Mouse (Mus musculus) bone marrow, adult 2 months (tissue): ENCODE data around the gene Taok3. TPM values are rescaled to one million over a fixed set of nuclear protein-coding genes. Genes with fewer than 3 reads are reported as not detected.
A peak's percentile ranks its signal among the peaks of the same experiment; 100 is the strongest.

Experiments used
- H3K27ac ChIP-seq: fragments of 200-500 bp; 2 replicates; pipeline ENCODE4 v1.5.1; 2012; ENCODE audit warnings: low read depth, mild to moderate bottlenecking, control low read depth, inconsistent platforms, low read length; ENCODE audit not compliant: control insufficient read depth, poor library complexity, insufficient read depth
- H3K4me1 ChIP-seq: fragments of 200-500 bp; 2 replicates; pipeline ENCODE4 v1.6.1; 2011; ENCODE audit warnings: low read length; ENCODE audit not compliant: control insufficient read depth, insufficient read depth
- H3K4me3 ChIP-seq: fragments of 200-500 bp; replicated peaks from 2 replicates; pipeline ENCODE3; 2011; ENCODE audit warnings: mild to moderate bottlenecking, low read depth, low read length, control low read depth; ENCODE audit not compliant: control insufficient read depth
- CTCF ChIP-seq: fragments of 200-500 bp; IDR thresholded peaks from 2 replicates; pipeline ENCODE4 v1.5.1; 2011; ENCODE audit warnings: low read length, control low read depth; ENCODE audit not compliant: control insufficient read depth, insufficient read depth
- POLR2A ChIP-seq: fragments of 200-500 bp; IDR thresholded peaks from 2 replicates; pipeline ENCODE4 v1.6.1; 2011; ENCODE audit warnings: low read depth, mild to moderate bottlenecking, control low read depth, low read length, borderline replicate concordance; ENCODE audit not compliant: control insufficient read depth
- WGBS: fragments of 180-500 bp; shearing (Covaris S2); methylation state at CpG from one replicate; pipeline ENCODE4 v1.1.7; 2018; 5-methylcytosine and 5-hydroxymethylcytosine counted together
- polyA plus RNA-seq: library from polyadenylated mRNA; stranded (reverse); fragments of >200 nt; gene quantifications from 2 replicates; pipeline ENCODE4 v1.2.4, GENCODE M21; 2011; ENCODE audit warnings: low replicate concordance; ENCODE audit not compliant: missing spikeins, insufficient read depth, insufficient read length

The Taok3 gene
- polyA plus RNA-seq, 1 experiment: 47.6 TPM

DNA sequence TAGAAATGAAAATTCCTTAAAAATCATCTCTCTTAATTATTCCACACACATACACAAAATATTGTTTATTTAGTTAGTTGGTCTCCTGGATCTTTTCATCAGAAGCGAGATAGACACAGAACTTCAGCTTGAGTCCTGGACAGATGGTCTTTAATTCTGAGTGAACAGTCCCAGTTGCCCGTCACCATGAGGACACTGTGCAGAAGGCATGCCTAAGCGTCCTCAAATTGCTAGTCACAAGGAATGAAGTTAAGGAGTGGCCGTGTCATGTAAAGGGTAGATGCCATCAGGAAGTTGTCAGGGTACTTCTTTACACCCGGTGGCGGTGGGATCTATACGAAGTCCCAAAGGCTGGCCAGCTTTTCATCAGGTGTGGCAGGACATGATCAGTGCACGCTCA, 19.9 kb downstream of the Taok3 start:
- WGBS: 73% methylated on average over 8 of the region's 8 CpGs
- Histone ChIP-seq H3K27ac (no peak overlapping the region), H3K4me1 (peaks cover 28% of the 10 kb centered on the region), H3K4me3 (no peak overlapping the region)
- TF ChIP-seq CTCF (no peak), POLR2A (no peak)

DNA sequence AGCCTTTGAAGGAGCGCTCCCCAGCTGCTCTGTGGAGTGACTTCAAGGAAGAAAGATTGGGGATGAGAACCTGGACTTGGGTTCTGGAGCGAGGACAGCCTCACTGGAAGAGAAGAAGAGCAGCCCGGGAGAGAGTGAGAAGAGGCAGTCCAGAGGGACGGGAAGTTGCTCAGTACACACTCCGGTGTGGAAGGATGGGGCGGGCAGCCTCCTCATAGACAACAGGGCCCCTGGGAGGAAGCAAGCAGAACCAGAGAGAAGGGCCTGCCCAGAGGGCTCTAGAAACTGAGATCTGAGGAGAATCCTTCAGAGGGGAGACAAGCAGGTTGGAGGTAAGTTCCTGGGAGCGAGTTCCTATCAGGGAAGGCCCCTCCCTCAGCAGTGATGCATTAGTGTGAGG, 20.4 kb downstream of the Taok3 start:
- peaks cover 28% of the 10 kb centered on the region for H3K4me1 ChIP-seq
- H3K4me3 ChIP-seq: no peak overlapping the region
- TF ChIP-seq CTCF (no peak), POLR2A (no peak)
- 33% methylated on average over 7 of the region's 7 CpGs for WGBS
- peak overlapping the region; percentile 26 for H3K27ac ChIP-seq

DNA sequence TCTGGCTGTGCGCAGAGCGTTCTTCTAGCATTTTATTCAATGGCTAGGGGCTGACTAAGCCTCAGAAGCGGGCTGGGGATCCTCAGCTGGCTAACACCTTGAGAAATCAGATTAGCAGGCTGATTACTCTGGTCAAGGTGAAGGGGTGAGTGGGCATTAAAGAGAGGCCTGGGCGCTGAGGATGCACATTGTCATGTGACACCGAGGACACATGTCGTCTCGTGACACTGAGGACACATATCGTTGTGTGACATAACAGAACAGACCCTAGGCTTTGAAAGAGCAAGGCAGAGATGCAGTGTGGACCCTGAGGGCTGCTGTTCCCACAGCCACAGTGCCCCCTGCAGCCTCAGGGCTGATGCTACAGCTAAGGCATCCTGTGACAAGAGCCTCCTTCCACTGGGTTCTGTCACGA, 23.8 kb downstream of the Taok3 start:
- no peak overlapping the region for H3K27ac ChIP-seq
- peaks cover 14% of the 10 kb centered on the region; the same call in 1 of the 2 replicates for H3K4me1 ChIP-seq
- TF ChIP-seq POLR2A: no peak
- peak; percentile 81 for TF ChIP-seq CTCF
- H3K4me3 ChIP-seq: no peak overlapping the region
- 54% methylated on average over 9 of the region's 9 CpGs for WGBS

DNA sequence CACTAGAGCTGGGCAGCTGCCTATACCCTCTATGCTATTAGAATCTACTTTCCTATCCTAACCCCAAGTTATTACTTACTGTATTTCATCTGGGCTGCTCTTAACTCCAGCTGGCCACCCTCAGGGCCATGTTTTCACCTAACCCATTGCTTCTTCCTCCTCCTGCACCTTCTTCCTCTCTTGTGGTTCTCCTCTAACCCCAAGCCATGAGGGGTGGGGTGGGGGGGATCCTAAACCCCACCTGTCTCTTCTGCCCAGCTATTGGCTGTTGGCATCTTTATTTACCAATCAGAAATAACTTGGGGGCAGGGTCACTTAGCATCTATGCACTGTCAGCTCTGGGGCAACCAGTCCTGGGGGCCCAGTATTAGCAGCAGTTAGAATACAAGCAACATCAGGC, 26.2 kb downstream of the Taok3 start:
- H3K27ac ChIP-seq: no peak overlapping the region
- TF ChIP-seq CTCF (no peak), POLR2A (no peak)
- H3K4me1 ChIP-seq: peaks cover 10% of the 10 kb centered on the region
- H3K4me3 ChIP-seq: no peak overlapping the region

DNA sequence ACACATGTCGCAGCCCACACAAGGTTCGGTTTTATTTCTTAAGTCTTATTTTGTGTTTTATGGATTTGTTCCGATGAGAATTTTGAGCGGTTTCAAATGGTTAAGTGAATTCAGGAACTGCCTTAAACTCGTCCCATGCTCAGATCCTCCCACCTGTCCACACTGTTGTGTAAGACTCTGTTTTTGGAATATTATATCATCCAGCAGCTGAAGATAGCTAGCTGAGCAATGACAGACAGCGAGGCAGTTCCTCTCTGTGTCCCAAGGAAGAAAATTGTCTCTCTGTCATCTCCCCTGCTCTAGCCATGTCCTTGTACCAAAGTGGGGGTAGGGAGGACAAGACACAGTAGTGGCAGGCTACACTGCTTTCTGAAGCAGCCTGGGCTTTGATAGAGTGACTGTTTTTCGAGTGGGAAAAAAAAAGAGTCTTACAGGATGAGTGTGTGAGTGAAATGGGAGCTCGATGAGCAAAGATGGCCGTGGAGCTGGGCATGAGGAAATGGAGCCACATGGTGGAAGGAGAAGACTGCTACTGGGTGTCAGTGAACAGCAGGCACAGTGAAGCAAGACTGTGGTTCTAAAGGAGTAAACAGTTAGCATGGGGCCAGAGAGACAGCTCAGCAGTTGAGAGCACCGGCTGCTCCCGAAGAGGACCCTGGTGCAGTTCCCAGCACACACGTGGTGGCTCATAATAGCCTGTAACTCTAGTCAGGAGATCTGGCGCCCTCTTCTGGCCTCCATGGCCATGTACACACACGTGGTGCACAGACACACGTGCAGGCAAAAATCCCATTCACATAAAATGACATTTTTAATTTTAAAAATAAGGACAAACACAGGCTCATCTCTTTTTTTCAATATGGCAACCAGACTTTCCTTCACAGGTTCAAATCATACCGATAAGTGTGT, 27.5 kb downstream of the Taok3 start:
- Histone ChIP-seq H3K4me3 (no peak overlapping the region), H3K4me1 (peaks cover 7% of the 10 kb centered on the region), H3K27ac (peak overlapping the region; percentile 51)
- 66% methylated on average over 16 of the region's 16 CpGs for WGBS
- no peak for TF ChIP-seq POLR2A
- no peak for TF ChIP-seq CTCF

DNA sequence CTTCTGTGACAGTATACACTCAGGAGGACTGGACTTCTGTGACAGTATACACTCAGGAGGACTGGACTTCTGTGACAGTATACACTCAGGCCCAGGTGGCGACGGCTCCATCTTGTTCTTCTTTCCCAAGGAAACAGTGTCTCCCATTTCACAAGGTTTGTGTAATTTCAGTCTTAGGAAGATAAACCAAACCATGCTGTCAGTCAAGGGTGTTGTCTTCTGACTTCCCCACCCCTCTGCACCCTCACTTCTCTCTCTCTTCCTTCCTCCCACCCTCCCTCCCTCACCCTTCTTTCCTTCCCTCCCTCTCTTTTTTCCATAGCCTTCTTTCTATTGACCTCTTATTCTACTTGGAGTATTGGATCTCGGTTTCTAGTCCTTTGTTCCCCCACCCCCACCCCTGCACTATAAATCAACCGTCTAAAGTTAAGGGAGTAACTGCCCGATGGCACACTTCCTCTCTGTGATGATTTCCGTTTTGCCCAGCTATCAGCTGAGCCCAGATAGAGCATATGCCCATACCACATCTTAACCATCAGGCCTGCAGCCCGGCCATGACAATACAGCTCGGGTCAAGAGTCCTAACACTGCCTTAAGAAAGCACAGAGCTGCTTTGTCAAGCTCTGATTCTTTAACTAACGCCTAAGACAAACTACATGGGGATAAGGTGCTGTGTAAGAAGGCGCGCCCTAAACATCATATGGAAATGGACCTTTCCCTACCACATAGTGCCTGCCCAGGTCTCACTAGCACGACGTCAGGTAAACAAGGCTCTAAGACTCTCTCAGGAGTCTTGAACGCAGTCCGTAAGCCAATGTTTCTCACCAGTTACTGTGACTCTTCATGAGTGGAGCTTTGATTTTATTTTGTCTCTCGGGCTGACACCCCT, 29.4 kb downstream of the Taok3 start:
- Histone ChIP-seq H3K4me3 (no peak overlapping the region), H3K4me1 (peaks cover 6% of the 10 kb centered on the region), H3K27ac (peak overlapping the region; percentile 68; the same call in 1 of the 2 replicates)
- WGBS: 21% methylated on average over 16 of the region's 16 CpGs
- TF ChIP-seq POLR2A (no peak), CTCF (no peak)

DNA sequence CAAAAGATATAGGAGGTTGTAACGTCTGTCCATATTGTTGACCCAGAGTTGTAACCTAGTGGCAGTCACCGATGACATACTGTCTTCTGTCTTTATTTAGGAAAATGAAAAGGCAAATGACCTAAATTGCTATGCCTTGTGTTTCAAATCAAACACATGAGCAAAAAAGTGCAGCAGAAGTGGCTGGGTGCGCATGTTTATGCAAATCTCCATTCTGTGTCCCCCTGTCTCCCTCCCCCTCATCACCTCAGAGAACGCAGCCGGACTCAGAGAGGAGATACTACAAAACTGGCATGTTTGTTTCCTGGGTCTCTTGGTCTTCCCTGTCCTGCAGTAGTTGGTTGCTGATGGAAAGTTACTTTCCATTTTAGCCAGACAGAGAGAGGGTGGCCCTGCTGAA, 30.1 kb downstream of the Taok3 start:
- WGBS: 45% methylated on average over 5 of the region's 5 CpGs
- Histone ChIP-seq H3K4me3 (no peak overlapping the region), H3K4me1 (peaks cover 6% of the 10 kb centered on the region), H3K27ac (no peak overlapping the region)
- TF ChIP-seq CTCF: no peak

DNA sequence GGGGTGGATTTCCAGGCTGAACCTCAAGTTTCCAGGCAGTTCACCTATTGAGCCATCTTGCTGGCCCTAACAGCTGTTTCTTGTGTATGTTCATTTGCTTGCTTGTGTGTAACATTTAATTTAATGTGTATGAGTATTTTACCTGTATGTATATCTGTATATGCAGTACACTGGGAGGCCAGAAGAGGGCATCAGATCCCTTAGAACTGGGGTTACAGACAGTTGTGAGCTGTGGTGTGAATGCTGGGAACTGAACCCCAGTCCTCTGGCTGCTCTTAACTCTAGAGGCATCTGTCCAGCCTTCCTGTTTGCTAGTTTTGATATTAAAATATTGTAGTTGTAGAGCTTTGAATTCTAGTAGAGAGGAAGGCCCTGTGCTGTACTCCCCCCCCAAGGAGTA, 33.0 kb downstream of the Taok3 start:
- Histone ChIP-seq H3K4me1 (peaks cover 7% of the 10 kb centered on the region), H3K27ac (no peak overlapping the region), H3K4me3 (no peak overlapping the region)
- TF ChIP-seq CTCF (no peak), POLR2A (no peak)
